Mouse (Mus musculus) ES-CJ7 (cell line): ENCODE measurements at regions not wholly inside any gene's neighbourhood (a gene's known extent, or its start where the extent isn't known, plus 50 kb on each side); places are given as distances from the start of the nearest gene placed in this dataset.
A peak's percentile ranks its signal among the peaks of the same experiment; 100 is the strongest.

Experiments used
- DNase-seq: peaks from one replicate; pipeline ENCODE4 v3.0.0; 2011; ENCODE audit warnings: low read depth, low spot score

GRCm38 (mm10) chr3:131919476-131919875 is 165.6 kb upstream of the Dkk2 start:
- no peak for DNase-seq

GRCm38 (mm10) chr3:131921161-131921560 is 163.9 kb upstream of the Dkk2 start:
- DNase-seq, result peak; percentile 37

- no peak for DNase-seq
Measured at GRCm38 (mm10) chr3:131922733-131923132, 162.4 kb upstream of the Dkk2 start.

GRCm38 (mm10) chr3:131940896-131941295 is 144.2 kb upstream of the Dkk2 start:
- no peak for DNase-seq

- DNase-seq, result no peak
Measured at GRCm38 (mm10) chr3:131941961-131942753, 142.9 kb upstream of the Dkk2 start.

GRCm38 (mm10) chr3:131943436-131943835 is 141.7 kb upstream of the Dkk2 start:
- no peak for DNase-seq

GRCm38 (mm10) chr3:131955771-131956170 is 129.3 kb upstream of the Dkk2 start:
- DNase-seq, result no peak

GRCm38 (mm10) chr3:131960636-131961035 is 124.5 kb upstream of the Dkk2 start:
- peak; percentile 39 for DNase-seq

- DNase-seq, result no peak
Measured at GRCm38 (mm10) chr3:131961571-131961970, 123.5 kb upstream of the Dkk2 start.

- no peak for DNase-seq
Measured at GRCm38 (mm10) chr3:131962870-131963269, 122.2 kb upstream of the Dkk2 start.

GRCm38 (mm10) chr3:131964952-131965351 is 120.1 kb upstream of the Dkk2 start:
- DNase-seq, result no peak

- no peak for DNase-seq
Measured at GRCm38 (mm10) chr3:131965456-131966160, 119.5 kb upstream of the Dkk2 start.

- no peak for DNase-seq
Measured at GRCm38 (mm10) chr3:131967288-131967687, 117.8 kb upstream of the Dkk2 start.

GRCm38 (mm10) chr3:131970827-131971226 is 114.3 kb upstream of the Dkk2 start:
- DNase-seq, result no peak

GRCm38 (mm10) chr3:131975940-131976628 is 109.0 kb upstream of the Dkk2 start:
- peak; percentile 35 for DNase-seq

GRCm38 (mm10) chr3:131983292-131983691 is 101.8 kb upstream of the Dkk2 start:
- DNase-seq, result no peak

- DNase-seq, result no peak
Measured at GRCm38 (mm10) chr3:131998838-131999613, 86.1 kb upstream of the Dkk2 start.

- DNase-seq, result no peak
Measured at GRCm38 (mm10) chr3:132006191-132006590, 78.9 kb upstream of the Dkk2 start.

GRCm38 (mm10) chr3:132006912-132007311 is 78.2 kb upstream of the Dkk2 start:
- DNase-seq, result no peak

- no peak for DNase-seq
Measured at GRCm38 (mm10) chr3:132007356-132007755, 77.7 kb upstream of the Dkk2 start.

GRCm38 (mm10) chr3:132015205-132015604 is 69.9 kb upstream of the Dkk2 start:
- no peak for DNase-seq
